Mouse (Mus musculus) intestine, embryonic 16.5 days (tissue): Measurements from ENCODE around the gene Ehd3. TPM values are rescaled to one million over a fixed set of nuclear protein-coding genes. Genes with fewer than 3 reads are reported as not detected.
"Not testable (repeated sequence)": the region's sequence is repeated elsewhere in the genome, so short reads cannot be mapped to it uniquely, and the experiment has no call there.

Experiments
- ATAC-seq: fragments of 200-750 bp; cut with Nextera tagmentation; 2 replicates; pipeline ENCODE4 v1.8.0; 2017; ENCODE audit warnings: moderate TSS enrichment, moderate library complexity
- H3K27ac ChIP-seq: fragments of 300-500 bp; sonication (generic); 2 replicates; pipeline ENCODE4 v1.5.1; 2014; ENCODE audit warnings: mild to moderate bottlenecking, low read length
- H3K27me3 ChIP-seq: fragments of 300-500 bp; sonication (generic); replicated peaks from 2 replicates; pipeline ENCODE4 v1.6.1; 2014; ENCODE audit warnings: low read length, control low read depth, mixed read lengths; ENCODE audit not compliant: control insufficient read depth, insufficient read depth
- H3K36me3 ChIP-seq: fragments of 300-500 bp; sonication (generic); 2 replicates; pipeline ENCODE4 v1.6.1; 2014; ENCODE audit warnings: low read length, control low read depth; ENCODE audit not compliant: control insufficient read depth, insufficient read depth
- H3K4me1 ChIP-seq: fragments of 300-500 bp; sonication (generic); 2 replicates; pipeline ENCODE4 v1.6.1; 2014; ENCODE audit warnings: low read length, control low read depth, mixed read lengths; ENCODE audit not compliant: control insufficient read depth, insufficient read depth
- H3K4me2 ChIP-seq: fragments of 300-500 bp; sonication (generic); 2 replicates; pipeline ENCODE4 v1.6.1; 2014; ENCODE audit warnings: low read depth, low read length, control low read depth
- H3K4me3 ChIP-seq: fragments of 300-500 bp; sonication (generic); 2 replicates; pipeline ENCODE4 v1.5.1; 2014; ENCODE audit warnings: mild to moderate bottlenecking, low read length
- H3K9ac ChIP-seq: fragments of 300-500 bp; sonication (generic); 2 replicates; pipeline ENCODE4 v1.6.1; 2014; ENCODE audit warnings: low read depth, low read length
- H3K9me3 ChIP-seq: fragments of 300-500 bp; sonication (generic); 2 replicates; pipeline ENCODE4 v1.6.1; 2016; ENCODE audit warnings: low read length, control low read depth; ENCODE audit not compliant: control insufficient read depth
- WGBS: fragments of 180-500 bp; shearing (Covaris S2); extraction: QIAGEN DNeasy Blood & Tissue Kit; methylation state at CpG from one replicate; pipeline ENCODE4 v1.1.7; 2014; 5-methylcytosine and 5-hydroxymethylcytosine counted together
- polyA plus RNA-seq: library from polyadenylated mRNA; unstranded; fragments of >200 nt; fragmentation: Nextera tagmentation; extraction: Ambion mirVana; gene quantifications from 2 replicates; pipeline ENCODE4 v1.2.1, GENCODE M21; 2015

The Ehd3 gene
- polyA plus RNA-seq, 1 experiment from 2014 or later, result 6.6 TPM

DNA sequence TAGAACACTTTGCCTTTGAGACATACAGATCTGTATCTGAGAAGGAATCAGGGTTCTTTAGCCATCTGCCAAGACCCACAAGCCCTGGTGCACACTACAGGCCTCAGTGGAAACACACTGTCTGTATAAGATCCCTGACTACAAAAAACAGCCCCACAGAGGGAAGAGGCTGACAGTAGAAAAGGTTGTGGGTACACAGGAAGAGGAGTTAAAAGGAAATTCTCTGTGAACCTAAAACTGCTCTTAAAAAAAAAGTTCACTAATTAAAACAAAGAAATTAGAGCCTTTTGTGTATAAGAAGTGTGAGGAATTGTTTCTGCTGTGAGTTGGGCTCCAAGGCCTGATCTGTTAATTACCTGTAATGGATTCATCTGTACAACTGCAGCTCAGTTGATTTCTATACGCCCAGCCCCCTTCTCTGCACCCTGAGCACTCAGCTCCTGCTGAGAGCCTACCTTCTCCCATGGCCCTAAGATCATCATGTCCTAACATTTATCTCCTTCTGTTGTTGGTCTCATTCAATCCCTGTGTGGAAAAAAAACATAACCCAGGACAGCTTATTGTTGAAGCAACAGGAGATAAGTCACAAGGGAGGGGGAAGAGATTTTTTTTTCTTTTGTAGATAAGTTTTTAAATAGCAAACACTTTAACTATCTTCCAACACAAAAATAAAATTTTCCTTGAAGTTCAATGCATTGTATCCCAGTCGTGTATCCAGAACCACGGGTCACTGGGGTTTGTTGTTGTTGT is 35.3 kb downstream of the Ehd3 start:
- no peaks in the 10 kb centered on the region for H3K4me1 ChIP-seq
- H3K4me2 ChIP-seq, result no peak overlapping the region
- ATAC-seq, result no peak
- H3K27ac ChIP-seq, result no peak overlapping the region
- no peaks in the 10 kb centered on the region for H3K36me3 ChIP-seq
- H3K4me3 ChIP-seq, result no peak overlapping the region
- no peaks in the 10 kb centered on the region for H3K27me3 ChIP-seq
- no peak overlapping the region for H3K9ac ChIP-seq
- H3K9me3 ChIP-seq, result no peaks in the 10 kb centered on the region
- WGBS, result 71% methylated on average over 3 of the region's 3 CpGs

GRCm38 (mm10) chr17:73839876-73840275 is 35.9 kb downstream of the Ehd3 start:
- H3K27me3 ChIP-seq, H3K9ac ChIP-seq, H3K4me2 ChIP-seq, H3K9me3 ChIP-seq, H3K36me3 ChIP-seq, H3K27ac ChIP-seq, H3K4me3 ChIP-seq, H3K4me1 ChIP-seq: not testable (repeated sequence)
- ATAC-seq, result peak; percentile 66; the same call in 1 of the 2 replicates
- WGBS, result 23% methylated on average over 1 of the region's 1 CpGs

- Histone ChIP-seq H3K4me1 (no peaks in the 10 kb centered on the region), H3K27me3 (no peaks in the 10 kb centered on the region), H3K9ac (no peak overlapping the region), H3K4me3 (no peak overlapping the region), H3K36me3 (no peaks in the 10 kb centered on the region), H3K9me3 (no peaks in the 10 kb centered on the region), H3K27ac (no peak overlapping the region), H3K4me2 (no peak overlapping the region)
- 71% methylated on average over 1 of the region's 1 CpGs for WGBS
- ATAC-seq, result no peak
These were observed 39.0 kb downstream of the Ehd3 start for GRCm38 (mm10) chr17:73842963-73843362.

- H3K27ac ChIP-seq, result no peak overlapping the region
- no peaks in the 10 kb centered on the region for H3K36me3 ChIP-seq
- no peaks in the 10 kb centered on the region for H3K4me1 ChIP-seq
- no peak overlapping the region for H3K9ac ChIP-seq
- 68% methylated on average over 3 of the region's 3 CpGs for WGBS
- H3K27me3 ChIP-seq, result no peaks in the 10 kb centered on the region
- H3K4me3 ChIP-seq, result no peak overlapping the region
- H3K4me2 ChIP-seq, result no peak overlapping the region
- H3K9me3 ChIP-seq, result no peaks in the 10 kb centered on the region
- ATAC-seq, result no peak
These were observed 41.7 kb downstream of the Ehd3 start for GRCm38 (mm10) chr17:73845632-73846031.

DNA sequence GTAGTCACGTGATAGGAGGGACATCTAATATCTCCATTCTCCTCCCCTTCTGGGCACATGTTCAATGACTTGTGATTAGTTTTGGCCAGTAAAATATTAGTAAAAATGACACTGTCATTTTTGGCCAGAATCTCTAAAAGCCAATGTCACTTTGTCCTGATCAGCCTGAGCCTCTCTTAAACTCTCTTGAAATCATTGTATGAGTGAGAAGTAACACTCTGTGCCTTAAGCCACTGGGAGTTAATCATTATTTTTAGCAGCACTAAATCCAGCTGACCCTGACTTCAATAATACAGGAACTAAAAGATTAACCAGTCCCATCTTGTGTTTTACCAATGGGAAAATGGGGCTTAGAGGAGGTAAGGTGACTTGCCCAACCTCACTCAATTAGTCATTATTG is 43.5 kb downstream of the Ehd3 start:
- H3K4me1 ChIP-seq, result no peaks in the 10 kb centered on the region
- no peak overlapping the region for H3K4me3 ChIP-seq
- H3K27ac ChIP-seq, result no peak overlapping the region
- H3K27me3 ChIP-seq, result no peaks in the 10 kb centered on the region
- ATAC-seq, result no peak
- no peaks in the 10 kb centered on the region for H3K36me3 ChIP-seq
- no peak overlapping the region for H3K4me2 ChIP-seq
- H3K9ac ChIP-seq, result no peak overlapping the region
- no peaks in the 10 kb centered on the region for H3K9me3 ChIP-seq
- 92% methylated on average over 1 of the region's 1 CpGs for WGBS

GRCm38 (mm10) chr17:73853041-73853440 is 49.1 kb downstream of the Ehd3 start:
- no peaks in the 10 kb centered on the region for H3K9me3 ChIP-seq
- no peak overlapping the region for H3K9ac ChIP-seq
- H3K36me3 ChIP-seq, result no peaks in the 10 kb centered on the region
- ATAC-seq, result no peak
- no peak overlapping the region for H3K4me2 ChIP-seq
- 67% methylated on average over 11 of the region's 11 CpGs for WGBS
- no peak overlapping the region for H3K4me3 ChIP-seq
- no peak overlapping the region for H3K27ac ChIP-seq
- no peaks in the 10 kb centered on the region for H3K4me1 ChIP-seq
- H3K27me3 ChIP-seq, result no peaks in the 10 kb centered on the region

GRCm38 (mm10) chr17:73853717-73854116 is 49.8 kb downstream of the Ehd3 start:
- H3K27ac ChIP-seq, result no peak overlapping the region
- ATAC-seq, result no peak
- 74% methylated on average over 4 of the region's 4 CpGs for WGBS
- no peak overlapping the region for H3K9ac ChIP-seq
- no peaks in the 10 kb centered on the region for H3K4me1 ChIP-seq
- no peak overlapping the region for H3K4me3 ChIP-seq
- no peaks in the 10 kb centered on the region for H3K36me3 ChIP-seq
- no peaks in the 10 kb centered on the region for H3K9me3 ChIP-seq
- no peaks in the 10 kb centered on the region for H3K27me3 ChIP-seq
- H3K4me2 ChIP-seq, result no peak overlapping the region

DNA sequence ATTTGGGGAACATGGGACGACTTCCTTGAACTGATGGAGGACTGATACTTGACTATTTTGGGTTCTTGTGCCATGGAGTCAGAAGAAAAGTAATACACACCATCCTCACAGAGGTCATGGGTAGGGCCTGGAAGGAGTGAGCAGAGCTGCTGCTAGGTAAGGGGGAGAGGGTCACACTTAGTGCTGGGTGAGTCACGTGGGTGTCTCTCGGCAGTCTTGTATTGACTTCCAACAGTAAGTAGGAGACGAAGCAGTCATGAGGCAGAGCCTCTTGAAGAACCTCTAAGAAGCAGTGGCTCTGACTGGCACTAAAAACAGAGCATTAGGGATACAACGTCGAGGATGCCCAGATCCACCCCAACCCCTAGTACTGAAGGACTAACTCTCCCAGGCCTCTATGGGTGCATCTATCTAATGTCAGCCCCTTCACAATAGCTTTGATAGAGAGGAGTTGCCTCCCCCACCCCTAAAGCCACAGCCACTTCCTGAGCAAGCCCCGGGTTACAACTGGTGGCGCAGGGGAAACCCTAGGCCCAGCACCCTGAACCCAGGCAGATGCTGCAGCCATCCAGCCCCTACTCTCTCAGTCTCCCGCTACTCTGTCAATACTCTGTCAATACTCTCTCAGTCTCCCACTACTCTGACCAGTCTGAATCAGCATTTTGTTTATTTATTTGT is 65.2 kb downstream of the Ehd3 start:
- Histone ChIP-seq H3K36me3 (no peaks in the 10 kb centered on the region), H3K27ac (no peak overlapping the region), H3K4me1 (no peaks in the 10 kb centered on the region), H3K27me3 (no peaks in the 10 kb centered on the region), H3K9ac (no peak overlapping the region), H3K9me3 (no peaks in the 10 kb centered on the region), H3K4me2 (no peak overlapping the region), H3K4me3 (no peak overlapping the region)
- no peak for ATAC-seq
- WGBS, result 94% methylated on average over 9 of the region's 9 CpGs

DNA sequence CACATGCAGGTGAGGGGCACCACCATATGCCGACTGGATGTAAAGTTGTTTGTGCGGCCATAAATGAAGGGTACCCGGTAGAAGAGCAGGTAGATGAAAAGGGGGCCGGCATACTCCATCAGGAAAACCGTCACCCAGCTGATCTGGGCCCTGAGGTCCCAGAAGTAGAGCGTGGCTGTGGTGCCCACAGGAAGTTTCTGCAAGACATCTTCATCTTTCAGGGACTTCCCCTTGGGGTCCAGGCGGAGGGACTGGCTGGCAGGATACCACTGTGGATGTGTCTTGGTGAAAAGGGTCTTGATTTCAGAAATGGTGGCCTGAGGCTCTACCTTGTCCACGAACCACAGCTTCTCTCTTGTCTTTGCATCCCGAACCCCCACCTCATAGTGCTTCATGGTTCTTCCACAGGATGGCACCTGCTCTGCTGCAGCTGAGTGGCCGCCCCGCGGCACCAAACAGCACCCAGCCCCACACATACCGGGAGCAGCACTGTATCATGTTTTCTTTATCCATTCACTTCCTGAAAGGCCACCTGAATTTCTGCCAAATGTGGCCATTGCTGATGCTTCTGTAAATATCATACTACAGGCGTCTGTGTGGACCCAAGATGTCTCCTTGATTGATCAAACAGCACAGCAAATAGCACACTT is 67.1 kb downstream of the Ehd3 start:
- H3K4me2 ChIP-seq, result no peak overlapping the region
- WGBS, result 91% methylated on average over 14 of the region's 14 CpGs
- no peak overlapping the region for H3K9ac ChIP-seq
- no peaks in the 10 kb centered on the region for H3K36me3 ChIP-seq
- no peak overlapping the region for H3K4me3 ChIP-seq
- H3K9me3 ChIP-seq, result no peaks in the 10 kb centered on the region
- no peaks in the 10 kb centered on the region for H3K27me3 ChIP-seq
- no peak overlapping the region for H3K27ac ChIP-seq
- ATAC-seq, result no peak
- no peaks in the 10 kb centered on the region for H3K4me1 ChIP-seq
